Mouse (Mus musculus): Measurements from ENCODE around the gene Sem1. TPM values are rescaled to one million over a fixed set of nuclear protein-coding genes. Genes with fewer than 3 reads are reported as not detected.

The Sem1 gene
- polyA plus RNA-seq (2012; fragmentation: generic; extraction: Trizol) = 112 TPM

DNA sequence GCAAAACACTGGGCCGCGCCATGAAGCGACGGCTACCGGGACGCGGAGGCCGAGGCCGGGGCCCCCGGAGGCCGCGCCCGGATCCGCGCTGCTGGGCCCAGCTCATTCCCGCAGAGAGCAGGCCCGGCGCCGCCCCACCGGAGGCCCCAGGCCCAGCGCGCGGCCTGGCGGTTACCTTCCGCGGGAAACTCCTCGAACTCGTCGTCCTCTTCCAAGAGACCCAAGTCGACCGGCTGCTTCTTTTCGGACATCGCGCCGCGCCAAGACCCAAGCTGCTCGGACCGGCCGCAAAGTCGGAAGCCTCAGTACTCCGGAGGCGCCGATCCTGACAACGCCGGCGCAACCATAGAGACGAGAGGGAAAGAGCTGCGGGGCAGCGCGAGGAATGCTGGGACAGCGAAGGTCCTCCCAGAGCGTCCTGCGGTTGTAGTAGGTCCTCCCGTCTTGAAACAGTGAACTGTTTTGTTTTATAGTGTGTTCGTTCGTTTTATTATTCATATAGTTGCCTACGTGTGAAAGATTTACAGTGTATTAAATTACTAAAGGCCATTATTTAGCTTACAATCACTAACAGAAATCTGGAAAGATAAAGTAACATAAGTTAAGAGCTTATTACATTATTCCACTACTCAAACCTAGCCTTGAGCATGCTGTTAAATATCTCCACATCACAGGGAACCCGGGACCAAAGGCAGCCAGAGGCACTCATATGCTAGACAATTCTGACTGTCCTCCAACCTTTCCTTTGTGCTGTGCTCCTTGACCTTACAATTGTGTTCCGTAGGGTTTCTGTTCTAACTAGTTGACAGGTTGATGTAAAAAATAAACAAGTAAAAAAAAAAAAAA lies at the start of gene Sem1:
TSS of gene Sem1 (minus strand) at position 360 of the 846 bp plus-strand sequence.
- peaks cover 46% of the 10 kb centered on the region for H3K79me2 ChIP-seq (ENCODE audit: control insufficient read depth, insufficient read depth)
- H3K4me2 ChIP-seq (ENCODE audit: low read depth) = peak within 1 kb of the TSS; percentile 81
- peak within 1 kb of the TSS; percentile 99 for H3ac ChIP-seq (ENCODE audit: control insufficient read depth, insufficient read length)
- TF ChIP-seq POLR2AphosphoS2 (IDR thresholded peaks at IDR 0.05; ENCODE audit: insufficient read length, low read depth) (peak; percentile 48), POLR2A (IDR thresholded peaks at IDR 0.05; ENCODE audit: insufficient read length, low read depth) (peak; percentile 55), MAX (IDR thresholded peaks at IDR 0.05; ENCODE audit: low read depth) (no peak)
- peak within 1 kb of the TSS; percentile 79 for H3K4me3 ChIP-seq
- H3K27me3 ChIP-seq (ENCODE audit: control insufficient read depth, insufficient read depth, insufficient read length) = no peaks in the 10 kb centered on the region
- no peaks in the 10 kb centered on the region for H3K36me3 ChIP-seq (ENCODE audit: control insufficient read depth, insufficient read depth)

DNA sequence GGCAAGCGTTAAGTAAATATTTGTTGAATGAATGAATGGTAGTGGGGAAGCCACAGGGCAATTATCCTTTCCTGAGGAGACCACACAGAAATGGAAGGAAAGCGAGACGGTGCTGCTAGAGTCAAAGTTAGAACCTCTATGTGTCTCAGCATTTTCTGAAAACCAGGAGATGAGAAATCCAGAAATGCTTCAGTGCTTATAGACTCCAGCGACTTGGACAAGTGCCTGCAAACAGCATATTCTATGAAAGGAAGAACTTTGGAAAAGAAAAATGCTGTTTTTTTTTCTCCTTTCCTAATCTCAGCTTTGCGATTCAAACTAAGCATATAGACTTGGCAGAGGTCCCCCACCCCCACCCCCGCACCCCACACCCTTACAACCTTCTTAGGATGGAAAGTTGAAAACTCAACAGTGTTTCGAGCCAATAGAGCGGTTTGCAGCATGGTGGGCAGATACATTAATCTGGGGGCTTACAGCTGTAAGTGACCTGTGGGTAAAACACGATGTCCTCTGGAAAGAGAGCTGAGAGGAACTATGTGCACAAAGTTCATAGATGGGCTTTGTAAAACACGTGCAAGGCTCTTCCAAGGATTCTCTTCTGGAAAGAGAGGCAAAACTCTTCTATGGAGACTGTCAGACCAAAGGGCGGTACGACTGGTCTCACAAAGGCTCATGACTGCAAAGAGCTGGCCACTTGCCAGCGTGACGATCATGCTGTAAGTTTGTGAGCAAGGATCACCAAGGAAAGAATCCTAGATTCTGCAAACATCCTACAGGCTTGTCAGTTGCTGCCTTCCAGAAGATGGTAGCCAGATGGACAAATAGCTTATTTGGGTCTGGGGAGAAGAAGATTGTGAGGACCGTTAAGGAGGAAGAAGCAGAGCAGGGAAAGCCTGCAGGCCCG lies 44.6 kb upstream of the Sem1 start:
- H3K4me3 ChIP-seq = no peak overlapping the region
- no peaks in the 10 kb centered on the region for H3K79me2 ChIP-seq (ENCODE audit: control insufficient read depth, insufficient read depth)
- no peaks in the 10 kb centered on the region for H3K36me3 ChIP-seq (ENCODE audit: control insufficient read depth, insufficient read depth)
- no peak overlapping the region for H3ac ChIP-seq (ENCODE audit: control insufficient read depth, insufficient read length)
- no peak overlapping the region for H3K4me2 ChIP-seq (ENCODE audit: low read depth)
- TF ChIP-seq TCF12 (IDR thresholded peaks at IDR 0.05; ENCODE audit: insufficient read depth, poor library complexity, severe bottlenecking) (no peak), USF1 (IDR thresholded peaks at IDR 0.05; ENCODE audit: low read depth) (no peak), POLR2A (IDR thresholded peaks at IDR 0.05; ENCODE audit: insufficient read length, low read depth) (no peak), TCF3 (IDR thresholded peaks at IDR 0.05; ENCODE audit: insufficient read length, low read depth) (no peak), SRF (IDR thresholded peaks at IDR 0.05; ENCODE audit: control insufficient read depth, insufficient read length, low read depth) (no peak), MYOG (IDR thresholded peaks at IDR 0.05; ENCODE audit: control insufficient read depth in 1 of 3, insufficient read depth in 1 of 3, insufficient read length in 2 of 3, low read depth in 2 of 3) (no peak), REST (IDR thresholded peaks at IDR 0.05; ENCODE audit: insufficient read depth, insufficient read length) (no peak), POLR2AphosphoS2 (IDR thresholded peaks at IDR 0.05; ENCODE audit: insufficient read length, low read depth) (no peak), E2F4 (IDR thresholded peaks at IDR 0.05; ENCODE audit: insufficient read depth) (no peak), CEBPB (IDR thresholded peaks at IDR 0.05; ENCODE audit: insufficient read depth, poor library complexity, severe bottlenecking) (no peak), MYOD1 (IDR thresholded peaks at IDR 0.05; ENCODE audit: control insufficient read depth in 1 of 3, insufficient read length in 2 of 3, low read depth in 2 of 3) (no peak), MAX (IDR thresholded peaks at IDR 0.05; ENCODE audit: low read depth) (no peak)
- H3K27me3 ChIP-seq (ENCODE audit: control insufficient read depth, insufficient read depth, insufficient read length) = no peaks in the 10 kb centered on the region

- Histone ChIP-seq H3K36me3 (ENCODE audit: control insufficient read depth, insufficient read depth) (no peaks in the 10 kb centered on the region), H3ac (ENCODE audit: control insufficient read depth, insufficient read length) (no peak overlapping the region), H3K79me2 (ENCODE audit: control insufficient read depth, insufficient read depth) (no peaks in the 10 kb centered on the region), H3K4me3 (no peak overlapping the region), H3K27me3 (ENCODE audit: control insufficient read depth, insufficient read depth, insufficient read length) (no peaks in the 10 kb centered on the region), H3K4me2 (ENCODE audit: low read depth) (no peak overlapping the region)
- no peak for TF ChIP-seq REST (IDR thresholded peaks at IDR 0.05; ENCODE audit: insufficient read depth, insufficient read length)
- TF ChIP-seq POLR2AphosphoS2 (IDR thresholded peaks at IDR 0.05; ENCODE audit: insufficient read length, low read depth) = no peak
- TF ChIP-seq TCF12 (IDR thresholded peaks at IDR 0.05; ENCODE audit: insufficient read depth, poor library complexity, severe bottlenecking) = no peak
- TF ChIP-seq USF1 (IDR thresholded peaks at IDR 0.05; ENCODE audit: low read depth) = no peak
- no peak for TF ChIP-seq E2F4 (IDR thresholded peaks at IDR 0.05; ENCODE audit: insufficient read depth)
- no peak for TF ChIP-seq MYOG (IDR thresholded peaks at IDR 0.05; ENCODE audit: control insufficient read depth in 1 of 3, insufficient read depth in 1 of 3, insufficient read length in 2 of 3, low read depth in 2 of 3)
- TF ChIP-seq MYOD1 (IDR thresholded peaks at IDR 0.05; ENCODE audit: control insufficient read depth in 1 of 3, insufficient read length in 2 of 3, low read depth in 2 of 3) = no peak
These were observed 25.4 kb upstream of the Sem1 start for GRCm38 (mm10) chr6:6603561-6604544.

GRCm38 (mm10) chr6:6586313-6586712 lies 7.8 kb upstream of the Sem1 start:
- Histone ChIP-seq H3ac (ENCODE audit: control insufficient read depth, insufficient read length) (no peak overlapping the region), H3K79me2 (ENCODE audit: control insufficient read depth, insufficient read depth) (no peaks in the 10 kb centered on the region), H3K36me3 (ENCODE audit: control insufficient read depth, insufficient read depth) (no peaks in the 10 kb centered on the region), H3K27me3 (ENCODE audit: control insufficient read depth, insufficient read depth, insufficient read length) (no peaks in the 10 kb centered on the region), H3K4me3 (no peak overlapping the region), H3K4me2 (ENCODE audit: low read depth) (peak overlapping the region; percentile 39)
- TF ChIP-seq CEBPB (IDR thresholded peaks at IDR 0.05; ENCODE audit: insufficient read depth, poor library complexity, severe bottlenecking) (peak; percentile 32; the same call in 1 of the 2 replicates), MYOD1 (IDR thresholded peaks at IDR 0.05; ENCODE audit: control insufficient read depth in 1 of 3, insufficient read length in 2 of 3, low read depth in 2 of 3) (no peak), MAX (IDR thresholded peaks at IDR 0.05; ENCODE audit: low read depth) (no peak), REST (IDR thresholded peaks at IDR 0.05; ENCODE audit: insufficient read depth, insufficient read length) (no peak)
